Mouse (Mus musculus) lung, adult 18-20 months (tissue): ENCODE results near the gene Hist2h3b.
A peak's percentile ranks its signal among the peaks of the same experiment; 100 is the strongest.
"Not testable (repeated sequence)": the region's sequence is repeated elsewhere in the genome, so short reads cannot be mapped to it uniquely, and the experiment has no call there.

Source experiments
- DNase-seq, 2 experiments: peaks; one replicate each; pipeline ENCODE4 v3.0.0; 2022; ENCODE audit warnings: mixed read lengths in 2 of 2

Hist2h3b gene

DNA sequence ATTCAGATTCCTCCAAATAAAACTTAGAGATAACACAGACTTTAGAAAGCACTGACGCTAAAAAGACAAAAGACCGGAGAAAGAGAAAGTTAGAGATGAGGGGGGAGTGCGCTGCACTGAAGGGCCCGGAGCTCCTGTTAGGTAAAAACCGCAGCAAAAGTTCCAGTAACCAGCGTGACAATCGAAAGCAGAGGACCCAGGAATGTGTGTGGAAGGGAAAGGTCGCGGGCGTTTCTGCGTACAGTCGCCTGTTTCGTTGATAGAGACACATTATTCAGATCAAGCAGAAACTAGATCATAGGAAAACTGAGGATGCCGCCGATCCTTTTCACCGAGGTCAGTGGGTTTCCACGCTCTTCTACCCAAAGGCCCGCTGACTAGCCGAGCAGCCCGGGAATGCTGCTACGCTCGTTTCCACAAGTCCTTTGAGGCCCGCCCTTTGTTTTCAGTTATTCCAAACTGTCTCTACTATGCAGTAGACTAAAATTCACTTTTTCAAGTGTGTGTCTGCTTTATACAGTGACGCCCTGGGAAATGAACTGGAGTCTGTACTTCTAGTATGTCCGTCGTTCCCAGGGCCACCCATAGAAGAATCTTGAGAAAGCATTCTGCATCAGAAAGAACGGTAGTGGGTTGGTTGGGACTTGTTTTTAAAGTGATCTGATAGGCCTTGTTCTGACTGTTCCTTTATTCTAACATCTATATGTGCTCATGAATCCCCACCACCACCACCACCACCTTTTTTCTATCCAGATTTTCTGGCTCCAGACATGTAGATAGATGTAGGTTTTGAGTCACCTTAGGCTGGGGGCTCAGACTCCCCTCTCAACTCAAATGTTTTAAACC, 4.7 kb upstream of the Hist2h3b start:
- DNase-seq, result peak; percentile 54 to 57

DNA sequence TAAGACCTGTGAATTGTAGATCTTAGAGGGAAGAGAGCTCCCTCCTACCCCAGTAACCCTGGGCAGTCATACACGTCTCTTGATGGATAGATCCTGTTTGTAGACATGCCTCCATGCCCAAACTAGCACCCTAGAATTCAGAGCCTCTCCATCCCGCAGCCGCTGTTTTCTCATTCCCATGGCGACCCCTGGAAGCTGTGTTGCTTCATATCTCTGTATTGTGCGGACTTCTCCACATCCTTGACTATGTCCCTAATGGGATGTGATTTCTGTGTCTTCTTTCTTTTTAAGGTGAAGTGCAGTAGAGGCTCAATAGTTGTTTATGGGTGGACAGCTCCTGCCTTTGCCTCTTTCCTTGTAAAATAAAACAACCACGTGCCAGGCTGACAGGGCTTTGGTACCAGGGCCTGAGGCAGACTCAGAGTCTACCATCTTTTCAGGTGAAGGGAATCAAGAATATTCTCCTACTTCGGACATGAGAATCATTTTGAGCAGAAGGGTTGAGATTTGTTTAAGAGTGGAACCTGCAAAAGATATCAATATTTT, 4.0 kb upstream of the Hist2h3b start:
- no peak for DNase-seq

DNA sequence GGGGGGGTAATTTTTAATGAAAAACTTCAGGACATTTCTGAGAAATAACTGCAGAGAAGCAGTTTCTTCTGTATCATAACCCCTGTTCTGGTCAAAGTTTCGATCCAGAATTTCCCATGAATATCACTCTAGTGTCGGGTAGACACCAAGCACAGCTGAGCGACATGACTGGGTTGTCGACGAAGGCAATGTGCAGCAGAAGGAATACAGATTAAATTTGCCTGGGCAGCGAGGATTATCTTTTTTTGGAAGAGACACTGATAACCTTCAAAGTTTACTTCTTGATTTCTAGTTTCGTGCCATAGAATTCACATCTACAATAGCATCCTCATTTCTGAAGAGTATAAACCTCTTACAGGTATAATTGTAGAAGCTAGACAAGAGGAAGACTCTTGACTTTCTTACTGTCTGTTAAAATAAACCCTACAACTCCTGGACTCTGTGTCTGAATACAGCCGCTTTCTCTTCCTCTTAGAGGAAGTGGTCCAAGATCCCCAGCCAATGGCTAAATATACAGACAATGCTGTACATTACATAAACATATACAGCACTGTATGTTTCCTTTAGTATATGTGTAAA, 2.2 kb upstream of the Hist2h3b start:
- DNase-seq, result no peak

DNA sequence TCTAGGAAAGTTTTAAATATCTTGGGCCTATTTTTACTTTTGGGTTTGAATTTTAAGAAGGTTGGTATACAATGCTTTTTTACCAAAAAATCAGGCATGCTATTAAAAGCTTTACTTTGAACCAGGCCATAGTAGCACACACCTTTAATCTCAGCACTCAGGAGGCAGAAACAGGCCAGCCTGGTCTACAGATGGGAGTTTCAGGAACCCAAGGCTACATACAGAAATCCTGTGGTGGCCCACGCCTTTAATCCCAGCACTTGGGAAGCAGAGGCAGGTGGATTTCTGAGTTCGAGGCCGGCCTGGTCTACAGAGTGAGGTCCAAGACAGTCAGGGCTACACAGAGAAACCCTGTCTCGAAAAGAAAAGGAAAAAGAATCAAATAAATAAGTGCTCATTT, 913 bp upstream of the Hist2h3b start:
- no peak for DNase-seq

DNA sequence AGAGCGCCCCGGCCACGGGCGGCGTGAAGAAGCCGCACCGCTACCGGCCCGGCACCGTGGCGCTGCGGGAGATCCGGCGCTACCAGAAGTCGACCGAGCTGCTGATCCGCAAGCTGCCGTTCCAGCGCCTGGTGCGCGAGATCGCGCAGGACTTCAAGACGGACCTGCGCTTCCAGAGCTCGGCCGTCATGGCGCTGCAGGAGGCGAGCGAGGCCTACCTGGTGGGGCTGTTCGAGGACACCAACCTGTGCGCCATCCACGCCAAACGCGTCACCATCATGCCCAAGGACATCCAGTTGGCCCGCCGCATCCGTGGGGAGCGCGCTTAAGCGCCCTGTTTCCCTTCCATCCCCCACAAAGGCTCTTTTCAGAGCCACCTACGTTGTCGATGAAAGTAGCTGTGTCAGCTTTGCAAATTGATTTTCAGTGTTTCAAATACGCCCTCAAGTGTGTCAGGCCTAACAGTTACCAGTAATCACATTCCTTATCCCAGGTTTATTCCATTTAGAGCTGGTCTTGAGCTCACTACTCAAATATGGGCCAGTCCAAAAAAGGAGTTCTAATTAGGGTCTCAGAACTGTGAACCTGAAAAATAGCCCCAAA, 423 bp downstream of the Hist2h3b start:
- DNase-seq, result not testable (repeated sequence)

DNA sequence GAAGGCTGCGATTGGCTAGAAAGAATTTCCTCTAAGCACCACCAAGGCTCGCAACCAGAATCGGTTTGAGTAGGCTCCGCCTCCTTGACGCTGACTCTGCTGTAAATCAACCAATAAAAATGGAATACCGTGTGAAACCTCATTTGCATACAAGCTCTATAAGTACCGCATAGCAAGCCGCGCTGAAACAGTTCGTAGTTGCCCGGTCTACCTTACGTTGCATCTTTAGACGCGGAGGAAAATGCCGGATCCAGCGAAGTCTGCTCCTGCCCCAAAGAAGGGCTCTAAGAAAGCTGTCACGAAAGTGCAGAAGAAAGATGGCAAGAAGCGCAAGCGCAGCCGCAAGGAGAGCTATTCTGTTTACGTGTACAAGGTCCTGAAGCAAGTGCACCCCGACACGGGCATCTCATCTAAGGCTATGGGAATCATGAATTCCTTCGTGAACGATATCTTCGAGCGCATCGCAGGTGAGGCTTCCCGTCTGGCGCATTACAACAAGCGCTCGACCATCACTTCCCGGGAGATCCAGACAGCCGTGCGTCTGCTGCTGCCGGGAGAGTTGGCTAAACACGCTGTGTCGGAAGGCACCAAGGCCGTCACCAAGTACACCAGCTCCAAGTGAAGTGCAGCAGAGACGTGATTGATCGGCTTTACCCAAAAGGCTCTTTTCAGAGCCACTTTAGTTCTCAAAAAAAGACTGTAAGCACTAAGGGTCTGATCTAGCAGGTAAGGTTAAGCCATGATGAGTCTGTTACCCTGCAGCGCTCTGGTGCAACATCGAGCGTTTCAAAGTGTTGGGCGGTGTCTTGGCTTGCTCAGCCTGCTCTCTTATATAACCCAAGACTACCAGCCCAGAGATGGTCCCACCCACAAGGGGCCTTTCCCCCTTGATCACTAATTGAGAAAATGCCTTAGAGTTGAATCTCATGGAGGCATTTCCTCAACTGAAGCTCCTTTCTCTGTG, 1.3 kb downstream of the Hist2h3b start, which contains the start of gene Hist2h2bb:
Hist2h2bb (plus strand) TSS at position 242 of the 964 bp plus-strand sequence.
- DNase-seq, result peak; percentile 94 to 95

DNA sequence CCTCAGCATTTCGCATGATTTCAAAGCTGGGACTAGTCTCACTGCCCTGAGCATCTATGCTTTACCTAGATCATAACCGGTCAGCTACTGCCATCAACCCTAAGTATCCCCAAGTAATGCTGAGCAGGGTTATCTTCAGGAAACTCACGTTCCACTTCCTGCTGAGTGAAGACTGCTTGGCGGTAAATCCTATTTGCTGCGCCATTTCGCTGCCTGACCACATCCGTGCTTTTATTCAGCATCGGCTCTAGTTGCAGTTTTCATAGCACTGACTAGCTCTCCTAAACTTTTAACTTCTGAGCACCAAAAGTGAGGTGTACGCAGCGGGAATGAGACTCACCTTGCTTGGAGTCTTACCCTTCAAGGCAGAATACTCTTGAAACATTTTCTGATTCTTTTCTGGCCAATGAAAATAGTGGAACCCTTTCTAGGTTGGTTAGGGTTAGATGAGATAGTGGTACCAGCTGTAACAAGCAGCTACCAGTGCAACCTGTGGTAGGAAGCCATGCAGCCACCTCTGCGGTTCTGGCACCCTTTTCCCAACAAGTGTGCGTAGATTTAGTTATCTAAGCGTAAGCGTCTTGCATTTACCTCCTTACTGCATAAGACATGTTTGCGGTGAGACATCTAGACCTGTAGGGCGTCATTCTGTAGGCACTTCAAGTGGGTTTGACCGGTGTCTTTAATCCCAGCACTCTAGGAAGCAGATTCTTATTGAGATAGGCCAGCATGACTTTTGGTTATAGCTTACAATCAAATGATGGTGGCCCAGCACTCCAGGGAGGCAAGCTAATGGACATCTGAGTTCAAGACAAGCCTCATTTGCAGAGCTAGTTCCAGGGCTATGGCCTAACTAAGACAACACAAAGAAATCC, 5.4 kb downstream of the Hist2h3b start:
- no peak for DNase-seq

DNA sequence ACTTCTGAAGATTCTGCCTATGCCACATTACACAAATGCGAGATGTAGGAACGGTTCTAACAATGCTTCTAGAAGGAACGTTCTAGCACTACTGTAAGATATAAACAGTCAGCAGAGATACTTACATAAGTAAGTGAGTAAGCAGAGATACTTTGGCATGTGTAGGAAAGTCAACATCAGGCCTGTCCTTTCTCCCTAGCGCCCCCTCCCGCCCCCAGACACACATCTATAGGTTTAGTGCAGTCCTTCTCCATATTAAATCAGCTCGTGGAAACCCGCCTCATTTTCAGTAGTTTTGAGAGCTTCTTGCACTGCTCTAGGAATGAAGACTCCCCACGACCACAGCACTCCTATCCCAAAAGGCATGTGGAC, 9.0 kb downstream of the Hist2h3b start:
- no peak for DNase-seq

DNA sequence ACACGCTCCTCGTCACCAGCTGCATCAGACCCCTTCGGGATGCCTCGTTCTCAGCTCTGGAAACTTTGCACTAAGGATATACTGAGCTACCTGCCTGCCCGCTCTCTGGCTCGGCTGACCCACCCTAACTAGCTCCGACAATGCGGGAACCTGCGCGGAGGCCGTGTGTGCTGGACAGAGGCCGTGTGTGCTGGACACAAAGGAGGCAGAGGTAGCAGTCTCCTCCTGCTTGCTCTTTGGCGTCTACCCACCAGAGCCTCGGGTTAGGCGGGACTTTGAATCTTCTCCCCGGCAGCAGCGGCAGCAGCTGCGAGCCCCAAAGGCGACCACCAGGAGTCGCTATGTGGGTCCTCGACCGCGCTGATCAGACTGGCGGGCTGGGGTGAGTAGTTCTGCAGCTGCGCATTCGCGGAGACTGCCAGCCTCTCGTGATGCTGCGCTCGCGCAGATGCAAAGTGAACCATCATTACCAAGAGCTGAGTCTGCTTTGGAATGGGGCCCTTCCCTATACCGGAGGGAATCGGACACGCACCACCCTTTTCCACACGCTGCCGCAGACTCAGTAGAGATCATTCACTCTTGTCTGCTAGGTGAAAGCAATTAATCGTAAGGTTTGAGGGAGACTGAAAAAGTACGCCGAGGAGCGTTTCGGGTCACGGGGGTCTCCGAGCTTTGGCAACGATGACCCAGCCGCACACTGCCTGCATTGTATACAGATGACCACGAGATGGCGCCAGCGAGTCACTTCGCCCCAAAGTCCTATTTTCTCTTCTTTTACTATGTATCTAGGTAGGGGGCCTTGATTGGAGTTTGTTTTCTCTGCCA, 9.6 kb downstream of the Hist2h3b start:
- peak; percentile 87 to 91 for DNase-seq

DNA sequence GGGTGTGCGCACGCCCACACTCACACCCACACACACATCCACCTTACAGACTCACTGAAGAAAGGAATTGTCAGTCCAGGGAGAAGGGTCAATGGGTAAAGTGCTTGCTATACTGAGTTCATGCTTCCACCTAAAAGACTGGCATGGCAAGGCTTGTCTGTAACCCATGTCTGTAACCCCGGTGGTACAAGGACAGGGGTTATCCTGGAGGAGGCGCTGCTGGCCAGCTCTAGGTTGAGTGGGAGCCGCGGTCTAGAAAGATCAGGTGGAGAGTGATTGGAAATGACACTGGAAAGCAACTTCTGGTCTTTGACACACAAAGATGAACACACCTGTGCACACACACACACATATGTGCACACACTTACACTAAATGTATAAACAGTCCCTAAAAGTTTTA, 12.2 kb downstream of the Hist2h3b start:
- no peak for DNase-seq

DNA sequence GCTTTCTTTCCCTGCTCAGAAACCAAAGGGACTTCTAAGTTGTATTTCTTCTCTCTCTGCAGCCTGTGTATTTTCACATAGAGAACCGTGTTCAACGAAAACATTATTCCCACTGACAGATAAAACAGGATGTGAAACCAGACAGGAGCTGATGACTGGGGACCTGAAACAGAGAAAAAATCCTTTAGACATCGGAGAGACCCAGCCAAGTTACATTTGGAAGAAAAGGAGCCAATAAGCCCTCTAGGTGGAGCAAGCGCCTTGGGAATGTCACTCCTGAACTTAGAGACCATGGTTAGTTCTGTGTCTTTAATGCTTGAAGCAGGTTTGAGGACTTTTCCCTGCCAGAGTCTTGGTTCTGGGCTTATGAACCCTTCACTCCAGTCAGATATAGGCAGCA, 16.0 kb downstream of the Hist2h3b start:
- no peak for DNase-seq

DNA sequence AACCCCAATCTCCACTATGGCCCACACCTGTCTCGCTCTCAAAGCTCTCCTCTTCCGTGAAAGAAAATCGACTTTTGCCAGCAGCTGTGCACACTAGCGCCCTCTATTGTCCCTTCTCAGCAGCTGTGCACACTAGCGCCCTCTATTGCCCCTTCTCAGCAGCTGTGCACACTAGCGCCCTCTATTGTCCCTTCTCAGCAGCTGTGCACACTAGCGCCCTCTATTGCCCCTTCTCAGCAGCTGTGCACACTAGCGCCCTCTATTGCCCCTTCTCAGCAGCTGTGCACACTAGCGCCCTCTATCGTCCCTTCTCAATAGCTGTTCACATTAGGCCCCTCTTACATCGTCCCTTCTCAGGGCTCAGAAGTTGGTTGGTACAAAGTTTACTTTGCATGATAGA, 18.9 kb downstream of the Hist2h3b start:
- DNase-seq, result not testable (repeated sequence)

DNA sequence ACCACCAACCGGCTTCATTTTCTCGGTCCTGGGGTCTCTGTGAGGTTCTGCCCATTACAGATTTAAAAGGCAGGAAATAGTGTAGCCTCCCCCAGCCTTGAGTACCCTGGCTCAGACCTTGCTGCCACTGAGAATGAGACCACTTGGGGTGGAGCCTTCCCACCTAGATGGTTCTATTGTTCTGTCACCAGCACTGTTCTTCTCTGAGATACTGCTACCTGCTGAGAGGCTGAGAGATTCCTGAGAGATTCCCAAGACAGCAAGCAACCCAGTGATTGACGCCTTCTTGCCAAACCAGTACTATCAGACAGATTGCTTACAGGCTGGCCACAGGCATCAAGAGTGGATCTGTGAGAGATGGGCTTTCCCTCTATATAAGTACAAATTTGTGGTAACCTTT, 20.7 kb downstream of the Hist2h3b start:
- no peak for DNase-seq

DNA sequence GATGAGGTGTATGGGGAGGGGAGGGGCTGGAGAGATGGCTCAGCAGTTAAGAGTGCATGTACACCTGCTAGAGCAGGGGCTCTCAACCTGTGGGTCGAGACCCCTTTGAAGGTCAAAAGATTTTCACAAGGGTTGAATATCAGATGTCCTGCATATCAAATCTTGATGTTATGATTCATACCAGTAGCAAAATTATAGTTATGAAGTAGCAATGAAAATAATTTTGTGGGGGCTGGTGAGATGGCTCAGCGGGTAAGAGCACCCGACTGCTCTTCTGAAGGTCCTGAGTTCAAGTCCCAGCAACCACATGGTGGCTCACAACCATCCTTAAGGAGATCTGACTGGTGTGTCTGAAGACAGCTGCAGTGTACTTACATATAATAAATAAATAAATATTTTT, 22.3 kb downstream of the Hist2h3b start:
- not testable (repeated sequence) for DNase-seq

DNA sequence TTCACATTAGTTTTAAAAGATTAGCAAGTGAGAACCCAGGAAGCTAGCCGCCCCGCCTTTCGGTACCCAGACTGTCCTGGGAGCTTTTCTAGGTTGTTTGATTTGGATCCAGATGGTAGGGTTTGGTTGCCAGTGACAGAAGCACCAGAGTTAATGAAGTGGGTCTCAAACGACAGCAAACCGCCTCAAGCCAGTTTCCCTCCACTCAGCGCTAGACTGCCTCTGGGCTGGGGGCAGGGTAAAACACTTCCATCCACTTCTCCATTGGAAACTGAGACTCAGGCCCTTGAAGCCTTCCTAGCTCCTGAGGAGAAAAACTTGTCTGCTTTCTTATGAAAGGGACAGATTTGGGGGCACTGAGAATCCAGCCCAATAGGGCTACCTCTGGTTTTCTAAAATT, 24.2 kb downstream of the Hist2h3b start:
- no peak for DNase-seq

DNA sequence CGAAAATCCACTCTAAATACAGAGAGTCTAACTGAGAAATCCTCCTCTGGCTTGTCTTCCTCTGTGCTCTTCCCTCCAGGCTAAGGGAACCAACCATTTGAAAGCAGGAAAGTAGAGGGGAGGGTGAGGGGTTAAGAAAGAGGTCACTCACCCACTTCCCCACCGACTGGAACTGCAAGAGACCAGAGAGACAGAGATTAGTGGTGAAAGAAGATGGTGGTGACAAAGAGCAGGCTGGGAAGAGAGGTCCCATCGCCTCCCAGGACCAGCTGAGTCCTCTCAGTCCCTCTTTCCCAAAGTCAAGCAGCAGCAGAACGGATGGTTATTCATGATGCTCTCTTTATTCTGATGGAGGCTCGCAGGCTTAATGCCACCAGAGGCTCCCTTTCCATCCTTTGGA, 24.9 kb downstream of the Hist2h3b start:
- DNase-seq, result no peak

DNA sequence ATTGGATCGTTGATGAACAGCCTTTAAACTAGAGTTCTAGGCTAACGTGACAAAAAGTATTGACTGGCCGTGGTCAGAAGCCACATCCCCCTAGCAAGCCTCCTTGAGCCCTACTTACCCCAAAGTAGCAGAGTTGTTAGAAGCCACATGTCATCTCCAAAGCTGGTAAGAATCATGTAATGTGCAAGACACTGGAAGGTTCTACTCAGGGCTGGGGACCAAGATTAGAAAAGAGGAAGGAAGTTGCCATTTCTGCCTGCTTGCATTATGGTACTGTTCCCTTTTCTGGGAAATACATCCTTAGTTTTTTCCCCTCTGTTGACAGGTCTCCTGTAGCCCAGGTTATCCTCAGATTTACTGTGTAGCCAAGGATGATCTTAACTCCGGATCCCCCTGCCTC, 25.3 kb downstream of the Hist2h3b start, which contains the start of gene Fcgr1:
Fcgr1 (minus strand) TSS at position 183 of the 400 bp plus-strand sequence.
- no peak for DNase-seq

DNA sequence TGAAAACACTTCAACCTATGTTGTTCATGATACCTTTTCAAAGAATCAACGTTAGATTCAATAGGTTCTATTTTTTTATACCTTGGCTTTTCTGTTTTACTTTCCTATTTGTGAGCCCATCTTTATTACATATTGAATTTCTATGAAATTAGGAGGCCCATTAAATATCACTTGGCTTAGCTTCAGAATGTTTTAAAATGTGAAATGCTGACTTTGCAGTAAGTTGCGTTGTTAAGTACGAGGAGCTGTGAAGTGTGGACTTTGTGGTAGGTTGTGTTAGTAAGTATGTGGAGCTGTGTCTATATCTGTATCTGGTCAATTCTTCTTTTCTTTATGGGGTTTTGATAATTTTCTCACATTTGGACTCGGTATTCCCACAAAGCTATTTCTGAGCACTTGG, 29.9 kb downstream of the Hist2h3b start:
- DNase-seq, result no peak

DNA sequence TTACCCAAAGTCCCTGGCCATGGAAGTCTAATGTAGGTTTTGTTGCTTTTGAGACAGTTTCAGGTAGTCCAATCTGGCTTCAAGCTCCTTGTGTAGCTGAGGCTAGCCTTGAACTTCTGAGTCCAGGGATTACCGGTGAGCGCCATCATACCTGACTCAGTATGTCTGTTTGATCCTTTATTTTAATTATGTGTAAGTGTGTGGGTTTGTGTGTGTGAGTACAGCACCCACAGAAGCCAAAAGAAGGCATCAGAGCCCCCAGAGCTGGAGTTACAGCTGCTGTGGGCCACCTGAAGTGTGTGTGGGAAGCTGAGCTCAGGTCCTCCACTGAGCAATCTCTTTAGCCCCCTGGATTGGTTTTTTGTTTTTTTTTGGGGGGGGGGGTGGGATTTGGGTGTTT, 31.1 kb downstream of the Hist2h3b start:
- no peak for DNase-seq

DNA sequence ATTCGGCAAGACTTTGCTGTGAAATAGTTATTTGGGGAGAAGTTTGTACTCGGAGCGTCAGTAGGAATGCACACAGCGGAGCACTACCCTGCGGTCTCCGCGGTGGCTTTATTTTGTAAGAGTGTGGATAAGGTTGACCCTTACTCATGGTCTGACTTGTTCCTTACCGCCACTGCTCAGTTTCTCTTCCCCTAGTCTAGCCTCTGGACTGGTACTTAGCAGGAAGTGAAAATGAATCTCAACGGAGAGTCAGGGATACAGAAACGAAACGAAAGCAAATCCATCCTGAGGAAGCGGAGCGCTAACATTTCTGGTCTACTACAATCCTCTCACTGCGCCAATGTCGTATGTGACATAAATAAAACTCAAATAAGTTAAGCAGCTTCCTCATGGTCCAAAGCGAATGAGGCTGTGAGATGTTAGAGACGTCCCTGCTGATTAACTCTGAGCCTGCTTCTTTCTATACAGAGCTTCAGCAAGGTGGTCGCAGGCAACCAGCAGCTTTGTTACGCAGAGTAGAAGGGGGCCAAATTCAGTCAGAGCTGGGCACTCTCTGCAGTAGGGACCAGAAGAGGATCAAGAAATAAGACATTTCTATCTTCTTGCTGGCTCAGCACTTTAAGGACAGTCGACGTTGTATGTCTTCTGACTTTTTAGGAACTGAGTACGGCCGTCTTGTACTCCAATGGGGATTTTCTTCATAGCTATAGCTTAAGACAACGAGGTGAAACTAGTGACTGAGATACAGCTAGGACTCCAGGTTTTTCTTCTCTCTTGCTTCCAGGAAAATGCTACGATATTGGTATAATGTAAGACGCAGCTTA, 32.5 kb downstream of the Hist2h3b start:
- peak; percentile 34 to 36 for DNase-seq
